Mouse (Mus musculus): ENCODE data around the gene Tap2. TPM values are rescaled to one million over a fixed set of nuclear protein-coding genes. Genes with fewer than 3 reads are reported as not detected.
A peak's percentile ranks its signal among the peaks of the same experiment; 100 is the strongest.

The Tap2 gene
- polyA plus RNA-seq, 2 experiments = 2.4 to 2.9 TPM

- H3K4me2 ChIP-seq (replicated peaks; ENCODE audit: low read depth, low read length, severe bottlenecking) = peak within 1 kb of the TSS; percentile 93
- no peaks in the 10 kb centered on the region for H3K36me3 ChIP-seq (ENCODE audit: control insufficient read depth, insufficient read depth, low read length)
- ATAC-seq (ENCODE audit: low FRiP score, low read depth) (peak; percentile 99), DNase-seq (ENCODE audit: low spot score) (peak; percentile 98)
- under 1% methylated on average over 46 of the region's 46 CpGs for WGBS
- H3K9ac ChIP-seq (ENCODE audit: low read depth, low read length, severe bottlenecking) = peak within 1 kb of the TSS; percentile 69
- H3K27me3 ChIP-seq (ENCODE audit: control insufficient read depth, insufficient read depth, low read length) = peaks cover 36% of the 10 kb centered on the region
- H3K27ac ChIP-seq (replicated peaks; ENCODE audit: low read depth, low read length) = peak within 1 kb of the TSS; percentile 63
- no peak for TF ChIP-seq POLR2A (IDR thresholded peaks at IDR 0.05; ENCODE audit: borderline replicate concordance, extremely low read depth, insufficient read depth, insufficient read length)
- peaks cover 6% of the 10 kb centered on the region for H3K4me1 ChIP-seq (ENCODE audit: control insufficient read depth, insufficient read depth, low read length)
- H3K9me3 ChIP-seq (ENCODE audit: control insufficient read depth, low read length) = no peaks in the 10 kb centered on the region
- H3K4me3 ChIP-seq (replicated peaks; ENCODE audit: low read length) = peak within 1 kb of the TSS; percentile 56
Measured at GRCm38 (mm10) chr17:34187261-34187916, 15.9 kb upstream of the Tap2 start, which contains the start of the genes Tap1 and Psmb9. TSS of gene Tap1 (plus strand) at chr17:34187553. TSS of gene Psmb9 (minus strand) at chr17:34187764.

GRCm38 (mm10) chr17:34188010-34188409, 15.3 kb upstream of the Tap2 start:
- DNase-seq (ENCODE audit: low spot score) = no peak

GRCm38 (mm10) chr17:34188986-34189385, 14.3 kb upstream of the Tap2 start:
- Histone ChIP-seq H3K4me3 (replicated peaks; ENCODE audit: low read length) (no peak overlapping the region), H3K27me3 (ENCODE audit: control insufficient read depth, insufficient read depth, low read length) (peaks cover 51% of the 10 kb centered on the region), H3K27ac (replicated peaks; ENCODE audit: low read depth, low read length) (no peak overlapping the region), H3K9me3 (ENCODE audit: control insufficient read depth, low read length) (no peaks in the 10 kb centered on the region), H3K36me3 (ENCODE audit: control insufficient read depth, insufficient read depth, low read length) (no peaks in the 10 kb centered on the region), H3K4me2 (replicated peaks; ENCODE audit: low read depth, low read length, severe bottlenecking) (no peak overlapping the region), H3K4me1 (ENCODE audit: control insufficient read depth, insufficient read depth, low read length) (peaks cover 6% of the 10 kb centered on the region), H3K9ac (ENCODE audit: low read depth, low read length, severe bottlenecking) (no peak overlapping the region)
- DNase-seq (ENCODE audit: low spot score) = no peak
- WGBS = 66% methylated on average over 6 of the region's 6 CpGs
- TF ChIP-seq POLR2A (IDR thresholded peaks at IDR 0.05; ENCODE audit: borderline replicate concordance, extremely low read depth, insufficient read depth, insufficient read length) = no peak
- no peak for ATAC-seq (ENCODE audit: low FRiP score, low read depth)

More at GRCm38 (mm10) chr17:34188010-34188409, 15.3 kb upstream of the Tap2 start:
- Histone ChIP-seq H3K27ac (replicated peaks; ENCODE audit: low read depth, low read length) (peak overlapping the region; percentile 63; the same call in 1 of the 2 replicates), H3K4me3 (replicated peaks; ENCODE audit: low read length) (peak overlapping the region; percentile 56), H3K4me2 (replicated peaks; ENCODE audit: low read depth, low read length, severe bottlenecking) (peak overlapping the region; percentile 93), H3K9me3 (ENCODE audit: control insufficient read depth, low read length) (no peaks in the 10 kb centered on the region), H3K9ac (ENCODE audit: low read depth, low read length, severe bottlenecking) (peak overlapping the region; percentile 69), H3K36me3 (ENCODE audit: control insufficient read depth, insufficient read depth, low read length) (no peaks in the 10 kb centered on the region), H3K4me1 (ENCODE audit: control insufficient read depth, insufficient read depth, low read length) (peaks cover 6% of the 10 kb centered on the region), H3K27me3 (ENCODE audit: control insufficient read depth, insufficient read depth, low read length) (peaks cover 42% of the 10 kb centered on the region)
- 4% methylated on average over 18 of the region's 20 CpGs for WGBS
- ATAC-seq (ENCODE audit: low FRiP score, low read depth) = no peak
- no peak for TF ChIP-seq POLR2A (IDR thresholded peaks at IDR 0.05; ENCODE audit: borderline replicate concordance, extremely low read depth, insufficient read depth, insufficient read length)

GRCm38 (mm10) chr17:34192852-34193251, 10.5 kb upstream of the Tap2 start:
- H3K4me3 ChIP-seq (replicated peaks; ENCODE audit: low read length) = no peak overlapping the region
- 26% methylated on average over 16 of the region's 16 CpGs for WGBS
- ATAC-seq (ENCODE audit: low FRiP score, low read depth) (no peak), DNase-seq (ENCODE audit: low spot score) (no peak)
- H3K27me3 ChIP-seq (ENCODE audit: control insufficient read depth, insufficient read depth, low read length) = peaks cover 71% of the 10 kb centered on the region
- H3K4me1 ChIP-seq (ENCODE audit: control insufficient read depth, insufficient read depth, low read length) = peaks cover 6% of the 10 kb centered on the region
- H3K36me3 ChIP-seq (ENCODE audit: control insufficient read depth, insufficient read depth, low read length) = no peaks in the 10 kb centered on the region
- H3K9ac ChIP-seq (ENCODE audit: low read depth, low read length, severe bottlenecking) = no peak overlapping the region
- no peak for TF ChIP-seq POLR2A (IDR thresholded peaks at IDR 0.05; ENCODE audit: borderline replicate concordance, extremely low read depth, insufficient read depth, insufficient read length)
- H3K9me3 ChIP-seq (ENCODE audit: control insufficient read depth, low read length) = no peaks in the 10 kb centered on the region
- no peak overlapping the region for H3K27ac ChIP-seq (replicated peaks; ENCODE audit: low read depth, low read length)
- H3K4me2 ChIP-seq (replicated peaks; ENCODE audit: low read depth, low read length, severe bottlenecking) = no peak overlapping the region

- no peaks in the 10 kb centered on the region for H3K36me3 ChIP-seq (ENCODE audit: control insufficient read depth, insufficient read depth, low read length)
- no peaks in the 10 kb centered on the region for H3K9me3 ChIP-seq (ENCODE audit: control insufficient read depth, low read length)
- H3K4me2 ChIP-seq (replicated peaks; ENCODE audit: low read depth, low read length, severe bottlenecking) = no peak overlapping the region
- TF ChIP-seq POLR2A (IDR thresholded peaks at IDR 0.05; ENCODE audit: borderline replicate concordance, extremely low read depth, insufficient read depth, insufficient read length) = no peak
- no peak for DNase-seq (ENCODE audit: low spot score)
- peaks cover 72% of the 10 kb centered on the region for H3K27me3 ChIP-seq (ENCODE audit: control insufficient read depth, insufficient read depth, low read length)
- ATAC-seq (ENCODE audit: low FRiP score, low read depth) = no peak
- H3K27ac ChIP-seq (replicated peaks; ENCODE audit: low read depth, low read length) = no peak overlapping the region
- H3K9ac ChIP-seq (ENCODE audit: low read depth, low read length, severe bottlenecking) = no peak overlapping the region
- WGBS = 57% methylated on average over 8 of the region's 8 CpGs
- peaks cover 3% of the 10 kb centered on the region; the same call in 1 of the 2 replicates for H3K4me1 ChIP-seq (ENCODE audit: control insufficient read depth, insufficient read depth, low read length)
- no peak overlapping the region for H3K4me3 ChIP-seq (replicated peaks; ENCODE audit: low read length)
Measured at GRCm38 (mm10) chr17:34193468-34193867, 9.9 kb upstream of the Tap2 start.

All from limb, embryonic 14.5 days (tissue).